Mouse (Mus musculus) left cerebral cortex, postnatal 36 days (tissue): ENCODE results near the gene Hoxc11. TPM values are rescaled to one million over a fixed set of nuclear protein-coding genes. Genes with fewer than 3 reads are reported as not detected.

Experiments used
- DNase-seq, 2 experiments: peaks; one replicate each; pipeline ENCODE4 v3.0.0; 2021 to 2022; ENCODE audit warnings: low spot score in 2 of 2, mixed read lengths in 1 of 2
- intact Hi-C: fragments of 180-260 bp; cut with DNase I; formaldehyde crosslinking; loops from one replicate; pipeline ENCODE4 v1.15.1; 2025
- total RNA-seq, 2 experiments: library from RNA; stranded (reverse); gene quantifications; 2 replicates each; pipeline ENCODE4 v1.2.3; 2021

Hoxc11 gene
- not detected for total RNA-seq

- DNase-seq: no peak
- intact Hi-C loops: no loop called here
Observed at GRCm38 (mm10) chr15:102954192-102955006, at the start of gene Hoxc11. TSS of gene Hoxc11 (plus strand) at chr15:102954427.

GRCm38 (mm10) chr15:102904946-102905345 lies 49.3 kb upstream of the Hoxc11 start:
- DNase-seq: no peak
- intact Hi-C loops: no loop called here

GRCm38 (mm10) chr15:102909536-102909935 lies 44.7 kb upstream of the Hoxc11 start:
- intact Hi-C loops: no loop called here
- DNase-seq: no peak

- DNase-seq: no peak
- intact Hi-C loops: no loop called here
Observed at GRCm38 (mm10) chr15:102910038-102910437, 44.2 kb upstream of the Hoxc11 start.

GRCm38 (mm10) chr15:102910496-102911095 lies 43.6 kb upstream of the Hoxc11 start:
- intact Hi-C loops: no loop called here
- DNase-seq: no peak

- intact Hi-C loops: no loop called here
- no peak for DNase-seq
Observed at GRCm38 (mm10) chr15:102913038-102913585, 41.1 kb upstream of the Hoxc11 start.

- no peak for DNase-seq
- intact Hi-C loops: no loop called here
Observed at GRCm38 (mm10) chr15:102917972-102918572, 36.2 kb upstream of the Hoxc11 start.

- no peak for DNase-seq
- intact Hi-C loops: no loop called here
Observed at GRCm38 (mm10) chr15:102918611-102919265, 35.5 kb upstream of the Hoxc11 start.

GRCm38 (mm10) chr15:102919336-102920180 lies 34.7 kb upstream of the Hoxc11 start:
- intact Hi-C loops: no loop called here

GRCm38 (mm10) chr15:102920619-102921018 lies 33.6 kb upstream of the Hoxc11 start:
- no peak for DNase-seq
- intact Hi-C loops: no loop called here

More at GRCm38 (mm10) chr15:102919336-102920180, 34.7 kb upstream of the Hoxc11 start:
- DNase-seq: no peak

- DNase-seq: no peak
- intact Hi-C loops: no loop called here
Observed at GRCm38 (mm10) chr15:102921053-102922011, 32.9 kb upstream of the Hoxc11 start, which contains the start of gene Hoxc13. TSS of gene Hoxc13 (plus strand) at chr15:102921103.

GRCm38 (mm10) chr15:102922012-102922362 lies 32.2 kb upstream of the Hoxc11 start:
- intact Hi-C loops: no loop called here
- no peak for DNase-seq

- DNase-seq: no peak
- intact Hi-C loops: no loop called here
Observed at GRCm38 (mm10) chr15:102922636-102923500, 31.4 kb upstream of the Hoxc11 start.

GRCm38 (mm10) chr15:102927032-102927645 lies 27.1 kb upstream of the Hoxc11 start:
- intact Hi-C loops: no loop called here
- no peak for DNase-seq

- intact Hi-C loops: no loop called here
- no peak for DNase-seq
Observed at GRCm38 (mm10) chr15:102931706-102932358, 22.4 kb upstream of the Hoxc11 start.

- intact Hi-C loops: no loop called here
- no peak for DNase-seq
Observed at GRCm38 (mm10) chr15:102934438-102934837, 19.8 kb upstream of the Hoxc11 start.
